Mouse (Mus musculus) thymus, postnatal 14 days (tissue): Measurements from ENCODE around the gene Ndufa9.
A peak's percentile ranks its signal among the peaks of the same experiment; 100 is the strongest.

Source experiments
- DNase-seq: peaks from one replicate; pipeline ENCODE4 v3.0.0; 2021

Ndufa9 gene

GRCm38 (mm10) chr6:126848712-126849704, at the start of gene Ndufa9:
Gene Ndufa9, minus strand, starts transcription at chr6:126849136.
- DNase-seq = peak; percentile 94

- DNase-seq = no peak
These were observed 28.2 kb upstream of the Ndufa9 start for GRCm38 (mm10) chr6:126877118-126877517.

GRCm38 (mm10) chr6:126852881-126853280, 3.9 kb upstream of the Ndufa9 start, which contains the start of gene Akap3:
Gene Akap3, plus strand, starts transcription at chr6:126853098.
- DNase-seq = no peak

GRCm38 (mm10) chr6:126836628-126837027, 12.3 kb downstream of the Ndufa9 start:
- DNase-seq = no peak

- no peak for DNase-seq
These were observed 25.8 kb downstream of the Ndufa9 start for GRCm38 (mm10) chr6:126823087-126823486.

- no peak for DNase-seq
These were observed 32.6 kb downstream of the Ndufa9 start for GRCm38 (mm10) chr6:126816338-126816737.

- no peak for DNase-seq
These were observed 33.7 kb downstream of the Ndufa9 start for GRCm38 (mm10) chr6:126815206-126815750.

- no peak for DNase-seq
These were observed 37.5 kb downstream of the Ndufa9 start for GRCm38 (mm10) chr6:126811481-126811880.

GRCm38 (mm10) chr6:126808561-126808960, 40.4 kb downstream of the Ndufa9 start:
- DNase-seq = no peak

- no peak for DNase-seq
These were observed 40.8 kb downstream of the Ndufa9 start for GRCm38 (mm10) chr6:126808134-126808533.

GRCm38 (mm10) chr6:126806783-126807182, 42.2 kb downstream of the Ndufa9 start:
- peak; percentile 32 for DNase-seq

- no peak for DNase-seq
These were observed 46.0 kb downstream of the Ndufa9 start for GRCm38 (mm10) chr6:126802946-126803345.

- no peak for DNase-seq
These were observed 54.2 kb downstream of the Ndufa9 start for GRCm38 (mm10) chr6:126794751-126795150.

- no peak for DNase-seq
These were observed 55.2 kb downstream of the Ndufa9 start for GRCm38 (mm10) chr6:126793689-126794088.

GRCm38 (mm10) chr6:126791964-126792363, 57.0 kb downstream of the Ndufa9 start:
- peak; percentile 31 for DNase-seq

- DNase-seq = no peak
These were observed 57.4 kb downstream of the Ndufa9 start for GRCm38 (mm10) chr6:126791488-126791887.

- DNase-seq = no peak
These were observed 60.1 kb downstream of the Ndufa9 start for GRCm38 (mm10) chr6:126788863-126789262.

GRCm38 (mm10) chr6:126784206-126784605, 64.7 kb downstream of the Ndufa9 start:
- DNase-seq = no peak

- no peak for DNase-seq
These were observed 65.3 kb downstream of the Ndufa9 start for GRCm38 (mm10) chr6:126783651-126784066.

GRCm38 (mm10) chr6:126783056-126783455, 65.9 kb downstream of the Ndufa9 start:
- no peak for DNase-seq

GRCm38 (mm10) chr6:126777889-126778288, 71.0 kb downstream of the Ndufa9 start:
- DNase-seq = no peak

GRCm38 (mm10) chr6:126773873-126774272, 75.1 kb downstream of the Ndufa9 start:
- no peak for DNase-seq

- no peak for DNase-seq
These were observed 76.6 kb downstream of the Ndufa9 start for GRCm38 (mm10) chr6:126772326-126772725.
